Mouse (Mus musculus): ENCODE data around the gene Gab2. TPM values are rescaled to one million over a fixed set of nuclear protein-coding genes. Genes with fewer than 3 reads are reported as not detected.

Gene Gab2
- total RNA-seq, 1 experiment = 1.1 TPM

GRCm38 (mm10) chr7:97315656-97316055, 234.3 kb downstream of the Gab2 start:
- H3K36me3 ChIP-seq (ENCODE audit: control insufficient read depth, insufficient read depth, low read length, poor library complexity, severe bottlenecking) = peaks cover 10% of the 10 kb centered on the region; the same call in 1 of the 2 replicates

GRCm38 (mm10) chr7:97317706-97318105, 236.3 kb downstream of the Gab2 start:
- Histone ChIP-seq H3K36me3 (ENCODE audit: control insufficient read depth, insufficient read depth, low read length, poor library complexity, severe bottlenecking) (peaks cover 2% of the 10 kb centered on the region; the same call in 1 of the 2 replicates), H3K4me1 (ENCODE audit: control insufficient read depth in 2 of 2, insufficient read depth in 2 of 2, low read length in 2 of 2, poor library complexity in 1 of 2) (no peaks in the 10 kb centered on the region), H3K9me3 (ENCODE audit: control insufficient read depth, insufficient read depth, low read depth, low read length) (no peaks in the 10 kb centered on the region), H3K4me3 (ENCODE audit: insufficient read depth in 1 of 2, low read depth in 1 of 2, low read length in 2 of 2, poor library complexity in 1 of 2, severe bottlenecking in 1 of 2) (no peak overlapping the region), H3K9ac (ENCODE audit: insufficient read depth, low read depth, low read length, poor library complexity, severe bottlenecking) (no peak overlapping the region), H3K27ac (ENCODE audit: insufficient read depth, low read depth, low read length, poor library complexity, severe bottlenecking) (no peak overlapping the region)
- DNase-seq (ENCODE audit: low read depth, low spot score) = no peak
- in situ Hi-C loops (cut with MboI; ENCODE audit: low sequenced_read_pairs in 2 of 2, unreplicated experiment in 2 of 2) = no loop called here
- TF ChIP-seq ZC3H11A (IDR thresholded peaks at IDR 0.05; ENCODE audit: borderline replicate concordance, low read depth, low read length) = no peak
- no peak for TF ChIP-seq HCFC1 (IDR thresholded peaks at IDR 0.05; ENCODE audit: borderline replicate concordance, insufficient read depth, low read length)
- TF ChIP-seq ZNF384 (IDR thresholded peaks at IDR 0.05; ENCODE audit: low read depth, low read length) = no peak

More at GRCm38 (mm10) chr7:97315656-97316055, 234.3 kb downstream of the Gab2 start:
- TF ChIP-seq ZC3H11A (IDR thresholded peaks at IDR 0.05; ENCODE audit: borderline replicate concordance, low read depth, low read length) (no peak), MAFK (IDR thresholded peaks at IDR 0.05; ENCODE audit: insufficient read depth, low read depth, low read length) (no peak), CHD2 (IDR thresholded peaks at IDR 0.05; ENCODE audit: low read depth, low read length) (no peak), ZNF384 (IDR thresholded peaks at IDR 0.05; ENCODE audit: low read depth, low read length) (no peak), HCFC1 (IDR thresholded peaks at IDR 0.05; ENCODE audit: borderline replicate concordance, insufficient read depth, low read length) (no peak)
- in situ Hi-C loops (cut with MboI; ENCODE audit: low sequenced_read_pairs in 2 of 2, unreplicated experiment in 2 of 2) = no loop called here
- Histone ChIP-seq H3K9me3 (ENCODE audit: control insufficient read depth, insufficient read depth, low read depth, low read length) (no peaks in the 10 kb centered on the region), H3K9ac (ENCODE audit: insufficient read depth, low read depth, low read length, poor library complexity, severe bottlenecking) (no peak overlapping the region), H3K4me3 (ENCODE audit: insufficient read depth in 1 of 2, low read depth in 1 of 2, low read length in 2 of 2, poor library complexity in 1 of 2, severe bottlenecking in 1 of 2) (no peak overlapping the region), H3K4me1 (ENCODE audit: control insufficient read depth in 2 of 2, insufficient read depth in 2 of 2, low read length in 2 of 2, poor library complexity in 1 of 2) (no peaks in the 10 kb centered on the region), H3K27ac (ENCODE audit: insufficient read depth, low read depth, low read length, poor library complexity, severe bottlenecking) (no peak overlapping the region)
- DNase-seq (ENCODE audit: low read depth, low spot score) = no peak

- no peak overlapping the region for H3K4me3 ChIP-seq (ENCODE audit: insufficient read depth in 1 of 2, low read depth in 1 of 2, low read length in 2 of 2, poor library complexity in 1 of 2, severe bottlenecking in 1 of 2)
- no peak for DNase-seq (ENCODE audit: low read depth, low spot score)
- H3K9ac ChIP-seq (ENCODE audit: insufficient read depth, low read depth, low read length, poor library complexity, severe bottlenecking) = no peak overlapping the region
- no peaks in the 10 kb centered on the region; the same call in 1 of the 2 replicates for H3K36me3 ChIP-seq (ENCODE audit: control insufficient read depth, insufficient read depth, low read length, poor library complexity, severe bottlenecking)
- H3K9me3 ChIP-seq (ENCODE audit: control insufficient read depth, insufficient read depth, low read depth, low read length) = no peaks in the 10 kb centered on the region
- in situ Hi-C loops (cut with MboI; ENCODE audit: low sequenced_read_pairs in 2 of 2, unreplicated experiment in 2 of 2) = no loop called here
- H3K4me1 ChIP-seq (ENCODE audit: control insufficient read depth in 2 of 2, insufficient read depth in 2 of 2, low read length in 2 of 2, poor library complexity in 1 of 2) = peaks cover 0 to 4% of the 10 kb centered on the region in 2 experiments; a peak in 1 of 4 replicates
- no peak overlapping the region for H3K27ac ChIP-seq (ENCODE audit: insufficient read depth, low read depth, low read length, poor library complexity, severe bottlenecking)
- TF ChIP-seq MAFK (IDR thresholded peaks at IDR 0.05; ENCODE audit: insufficient read depth, low read depth, low read length) = no peak
- no peak for TF ChIP-seq ZNF384 (IDR thresholded peaks at IDR 0.05; ENCODE audit: low read depth, low read length)
- no peak for TF ChIP-seq ZC3H11A (IDR thresholded peaks at IDR 0.05; ENCODE audit: borderline replicate concordance, low read depth, low read length)
- no peak for TF ChIP-seq CHD2 (IDR thresholded peaks at IDR 0.05; ENCODE audit: low read depth, low read length)
Measured at GRCm38 (mm10) chr7:97324342-97324741, 243.0 kb downstream of the Gab2 start.

- Histone ChIP-seq H3K36me3 (ENCODE audit: control insufficient read depth, insufficient read depth, low read length, poor library complexity, severe bottlenecking) (no peaks in the 10 kb centered on the region; the same call in 1 of the 2 replicates), H3K4me3 (ENCODE audit: insufficient read depth in 1 of 2, low read depth in 1 of 2, low read length in 2 of 2, poor library complexity in 1 of 2, severe bottlenecking in 1 of 2) (peak overlapping the region; percentile 64 to 74; a peak in 3 of 4 replicates), H3K9me3 (ENCODE audit: control insufficient read depth, insufficient read depth, low read depth, low read length) (no peaks in the 10 kb centered on the region), H3K4me1 (ENCODE audit: control insufficient read depth in 2 of 2, insufficient read depth in 2 of 2, low read length in 2 of 2, poor library complexity in 1 of 2) (peaks cover 0 to 4% of the 10 kb centered on the region in 2 experiments; a peak in 1 of 4 replicates), H3K27ac (ENCODE audit: insufficient read depth, low read depth, low read length, poor library complexity, severe bottlenecking) (no peak overlapping the region), H3K9ac (ENCODE audit: insufficient read depth, low read depth, low read length, poor library complexity, severe bottlenecking) (peak overlapping the region; percentile 63)
- in situ Hi-C loops (cut with MboI; ENCODE audit: low sequenced_read_pairs in 2 of 2, unreplicated experiment in 2 of 2) = no loop called here
- DNase-seq (ENCODE audit: low read depth, low spot score) = no peak
- no peak for TF ChIP-seq MAFK (IDR thresholded peaks at IDR 0.05; ENCODE audit: insufficient read depth, low read depth, low read length)
- no peak for TF ChIP-seq ZNF384 (IDR thresholded peaks at IDR 0.05; ENCODE audit: low read depth, low read length)
- no peak for TF ChIP-seq CHD2 (IDR thresholded peaks at IDR 0.05; ENCODE audit: low read depth, low read length)
- no peak for TF ChIP-seq ZC3H11A (IDR thresholded peaks at IDR 0.05; ENCODE audit: borderline replicate concordance, low read depth, low read length)
- TF ChIP-seq HCFC1 (IDR thresholded peaks at IDR 0.05; ENCODE audit: borderline replicate concordance, insufficient read depth, low read length) = no peak
Measured at GRCm38 (mm10) chr7:97325156-97325985, 244.0 kb downstream of the Gab2 start.

All from ES-E14 (cell line).